Mouse (Mus musculus): ENCODE data around the gene Thbs4.
A peak's percentile ranks its signal among the peaks of the same experiment; 100 is the strongest.

The Thbs4 gene

GRCm38 (mm10) chr13:92760519-92760918 lies 34.1 kb downstream of the Thbs4 start:
- DNase-seq (ENCODE audit: low spot score), result no peak

GRCm38 (mm10) chr13:92759096-92759495 lies 35.5 kb downstream of the Thbs4 start:
- no peak for DNase-seq (ENCODE audit: low spot score)

- no peak for DNase-seq (ENCODE audit: low spot score)
Measured at GRCm38 (mm10) chr13:92757972-92758585, 36.5 kb downstream of the Thbs4 start.

GRCm38 (mm10) chr13:92755036-92755435 lies 39.6 kb downstream of the Thbs4 start:
- no peak for DNase-seq (ENCODE audit: low spot score)

GRCm38 (mm10) chr13:92753676-92754075 lies 40.9 kb downstream of the Thbs4 start:
- DNase-seq (ENCODE audit: low spot score), result no peak

GRCm38 (mm10) chr13:92751726-92752565 lies 42.7 kb downstream of the Thbs4 start:
- DNase-seq (ENCODE audit: low spot score), result peak; percentile 72

- DNase-seq (ENCODE audit: low spot score), result peak; percentile 85
Measured at GRCm38 (mm10) chr13:92750976-92751518, 43.6 kb downstream of the Thbs4 start.

GRCm38 (mm10) chr13:92743337-92743736 lies 51.3 kb downstream of the Thbs4 start:
- DNase-seq (ENCODE audit: low spot score), result no peak

GRCm38 (mm10) chr13:92742886-92743285 lies 51.7 kb downstream of the Thbs4 start:
- no peak for DNase-seq (ENCODE audit: low spot score)

GRCm38 (mm10) chr13:92740671-92741270 lies 53.8 kb downstream of the Thbs4 start:
- peak; percentile 83 for DNase-seq (ENCODE audit: low spot score)

- no peak for DNase-seq (ENCODE audit: low spot score)
Measured at GRCm38 (mm10) chr13:92739858-92740257, 54.8 kb downstream of the Thbs4 start.

GRCm38 (mm10) chr13:92738821-92739220 lies 55.8 kb downstream of the Thbs4 start:
- no peak for DNase-seq (ENCODE audit: low spot score)

- DNase-seq (ENCODE audit: low spot score), result peak; percentile 72
Measured at GRCm38 (mm10) chr13:92736516-92737300, 57.9 kb downstream of the Thbs4 start.

- DNase-seq (ENCODE audit: low spot score), result no peak
Measured at GRCm38 (mm10) chr13:92735693-92736092, 58.9 kb downstream of the Thbs4 start.

- DNase-seq (ENCODE audit: low spot score), result no peak
Measured at GRCm38 (mm10) chr13:92733741-92734140, 60.9 kb downstream of the Thbs4 start.

- peak; percentile 71 for DNase-seq (ENCODE audit: low spot score)
Measured at GRCm38 (mm10) chr13:92733252-92733651, 61.4 kb downstream of the Thbs4 start.

GRCm38 (mm10) chr13:92732836-92733235 lies 61.8 kb downstream of the Thbs4 start:
- no peak for DNase-seq (ENCODE audit: low spot score)

- no peak for DNase-seq (ENCODE audit: low spot score)
Measured at GRCm38 (mm10) chr13:92731811-92732210, 62.8 kb downstream of the Thbs4 start.

- DNase-seq (ENCODE audit: low spot score), result no peak
Measured at GRCm38 (mm10) chr13:92729811-92730210, 64.8 kb downstream of the Thbs4 start.

- DNase-seq (ENCODE audit: low spot score), result no peak
Measured at GRCm38 (mm10) chr13:92722389-92722788, 72.2 kb downstream of the Thbs4 start.

- DNase-seq (ENCODE audit: low spot score), result no peak
Measured at GRCm38 (mm10) chr13:92721006-92721405, 73.6 kb downstream of the Thbs4 start.
